Mouse (Mus musculus) embryo, embryonic 10 days (tissue): ENCODE measurements around the gene Olfr1109.

ENCODE experiments used
- DNase-seq: peaks from one replicate; pipeline ENCODE4 v3.0.0-alpha.2; 2015; ENCODE audit warnings: low spot score

Olfr1109 gene

DNA sequence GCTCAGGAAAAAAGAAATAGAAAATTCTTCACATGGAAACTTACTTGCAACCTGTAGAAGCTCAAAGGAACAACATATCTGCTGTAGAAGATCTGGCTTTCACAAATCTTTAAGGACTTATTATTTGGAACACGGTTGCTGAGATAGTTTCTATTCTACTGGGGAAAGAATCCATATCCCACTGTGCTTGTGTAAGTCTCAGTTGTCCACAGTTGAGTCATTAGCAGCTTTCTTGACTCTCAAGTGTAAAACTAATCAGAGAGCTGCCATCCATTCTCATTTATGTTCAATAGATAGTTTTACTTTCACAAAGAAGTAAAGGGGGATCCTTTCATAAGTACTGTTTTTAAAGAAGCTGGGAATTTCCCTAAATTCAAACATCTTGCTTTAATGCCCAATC, at the start of gene Olfr1109:
Olfr1109 (minus strand) TSS at position 101 of the 400 bp plus-strand sequence.
- no peak for DNase-seq

DNA sequence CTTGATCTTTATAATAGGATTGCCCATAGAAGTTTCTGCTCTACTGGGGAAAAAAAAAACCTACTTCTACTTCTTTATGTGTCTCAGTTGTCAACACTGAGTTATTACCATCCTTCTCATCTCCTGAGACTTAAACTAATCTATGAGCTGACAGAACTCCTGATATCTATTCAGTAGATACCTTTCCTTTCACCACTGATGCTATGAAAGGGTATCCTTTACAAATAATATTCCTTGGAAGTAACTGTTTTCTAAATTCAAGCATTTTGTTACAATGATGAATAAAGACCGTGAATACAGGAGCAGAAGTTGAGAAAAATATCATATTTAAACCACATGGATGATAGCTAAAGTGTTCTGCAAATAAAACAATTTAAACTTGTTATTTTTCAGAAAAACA, 44.4 kb upstream of the Olfr1109 start, which contains the start of gene Olfr1110:
Olfr1110 (minus strand) TSS at position 101 of the 400 bp plus-strand sequence.
- DNase-seq, result no peak

- DNase-seq, result no peak
These were observed 18.7 kb upstream of the Olfr1109 start, which contains the start of gene Olfr259 for GRCm38 (mm10) chr2:87114467-87114866. Gene Olfr259 (minus strand): TSS chr2:87114567.

DNA sequence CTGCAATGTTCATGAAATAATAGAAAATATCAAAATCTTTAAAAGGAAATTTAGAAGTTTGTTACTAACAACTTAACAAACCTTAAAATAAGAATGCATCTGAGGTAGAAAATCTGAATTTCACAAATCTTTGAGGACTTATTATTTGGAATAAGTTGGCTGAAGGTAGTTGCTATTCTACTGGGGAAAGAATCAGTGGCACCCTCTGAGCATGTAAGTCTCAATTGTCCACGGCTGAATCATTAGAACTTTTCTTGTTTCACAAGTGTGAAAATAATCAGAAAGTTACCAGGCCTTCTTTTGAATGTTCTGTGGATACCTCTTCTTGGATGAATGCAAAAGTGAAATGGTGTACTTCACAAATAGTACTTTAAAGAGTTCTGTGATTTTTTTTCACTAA, 20.1 kb downstream of the Olfr1109 start, which contains the start of gene Olfr1107:
Olfr1107 (minus strand) TSS at position 101 of the 400 bp plus-strand sequence.
- DNase-seq, result no peak

GRCm38 (mm10) chr2:87052173-87052572, 43.6 kb downstream of the Olfr1109 start, which contains the start of gene Olfr1106:
Gene Olfr1106 (minus strand): TSS chr2:87052273.
- DNase-seq, result no peak
